Mouse (Mus musculus): ENCODE data around the gene Smim6.

DNA sequence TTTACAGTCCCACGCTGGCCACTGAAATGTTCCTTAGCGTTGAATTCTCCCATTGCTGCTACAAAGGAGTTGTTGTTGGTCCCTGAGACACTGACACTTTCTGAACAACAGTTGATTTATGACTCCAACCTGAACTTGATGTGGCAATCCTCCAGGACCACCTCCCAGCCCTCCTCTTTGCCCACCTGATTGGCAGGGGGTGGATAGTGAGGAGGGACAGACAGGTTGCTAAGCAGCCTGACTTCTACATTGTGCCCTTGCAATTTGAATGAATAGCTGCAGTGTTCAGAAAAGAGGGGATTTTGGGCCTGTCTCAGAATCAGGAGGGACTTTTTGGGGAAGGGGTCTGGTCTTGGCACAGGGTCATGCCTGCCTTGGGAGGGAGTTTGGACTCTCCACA is 38.9 kb downstream of the Smim6 start:
- TF ChIP-seq CTCF (IDR thresholded peaks at IDR 0.05; ENCODE audit: borderline replicate concordance, control insufficient read depth, extremely low read depth, insufficient read depth, low read length, poor library complexity), result no peak
- no peak for TF ChIP-seq POLR2A (IDR thresholded peaks at IDR 0.05; ENCODE audit: control insufficient read depth, extremely low read depth, insufficient read depth, low read length, poor library complexity)
